Mouse (Mus musculus): ENCODE data around the gene Gfra1.

DNA sequence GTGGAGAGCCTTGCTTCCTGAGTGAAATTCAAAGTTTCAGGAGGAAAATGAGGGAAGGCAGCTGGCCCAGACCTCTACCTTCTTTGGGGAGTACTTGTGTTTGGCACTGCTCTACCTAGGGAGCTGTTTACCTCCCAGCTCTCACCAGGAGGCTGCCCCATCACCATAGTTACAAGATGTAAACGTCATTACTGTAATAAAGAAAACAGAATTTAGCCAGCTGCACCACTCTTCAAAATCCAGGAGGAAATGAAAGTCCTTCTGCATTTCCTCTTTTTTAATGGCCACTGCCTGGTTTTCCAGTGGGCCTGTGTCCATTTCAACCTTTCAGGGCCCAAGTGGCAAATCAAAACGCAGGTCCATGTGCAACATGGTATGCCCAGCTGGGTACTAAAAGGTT, 101.8 kb downstream of the Gfra1 start:
- no peak for TF ChIP-seq POLR2A (IDR thresholded peaks at IDR 0.05; ENCODE audit: borderline replicate concordance, low read depth, low read length)
- TF ChIP-seq CTCF (IDR thresholded peaks at IDR 0.05; ENCODE audit: low read depth, low read length), result no peak

Measured in bone marrow macrophage, adult 2 months (primary cell).